Mouse (Mus musculus) CD4-positive helper T cell, adult 2 months (primary cell): ENCODE results near the gene Mrpl50.
"Not testable (repeated sequence)": the region's sequence is repeated elsewhere in the genome, so short reads cannot be mapped to it uniquely, and the experiment has no call there.

Experiments
- DNase-seq: peaks from one replicate; pipeline ENCODE4 v3.0.0-alpha.2; 2012; ENCODE audit warnings: low read depth, missing footprints, low spot score

Gene Mrpl50

DNA sequence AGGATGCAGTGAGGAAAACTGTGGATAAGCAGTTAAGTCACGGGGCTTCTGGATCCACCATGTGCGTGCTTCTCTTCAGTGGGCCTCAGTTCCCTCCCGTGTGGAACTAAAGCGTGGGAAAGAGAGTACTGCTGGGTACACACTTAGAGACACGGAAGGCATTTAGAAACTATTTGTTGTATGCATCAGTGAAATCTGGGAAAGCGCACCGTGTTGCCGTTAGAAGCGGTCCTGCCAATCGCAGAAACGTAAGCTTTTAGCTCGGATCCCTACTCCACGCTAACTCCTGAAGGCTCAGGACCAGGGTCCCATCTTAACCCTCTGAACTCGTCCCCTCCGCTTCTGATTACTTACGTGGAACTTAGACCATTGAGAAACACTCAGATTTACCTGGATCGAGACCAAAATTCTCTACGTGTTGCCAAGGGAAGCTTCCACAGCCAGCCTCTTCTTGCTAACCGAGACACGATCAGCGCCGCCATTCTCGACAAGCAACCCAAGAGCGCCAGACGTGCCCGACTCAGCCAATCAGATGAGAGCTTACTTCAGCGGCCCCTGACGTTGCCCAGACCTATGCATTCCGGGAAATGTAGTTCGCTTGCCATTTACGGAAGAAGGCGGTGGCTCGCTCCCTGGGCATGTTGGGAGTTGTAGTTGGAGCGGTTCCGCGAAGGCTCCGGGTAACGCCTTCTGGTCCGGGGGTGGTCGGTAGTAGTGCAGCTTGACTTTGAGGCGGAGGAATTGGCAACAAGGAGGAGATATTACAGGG is at the start of gene Mrpl50, which contains the start of gene Zfp189:
Mrpl50 (minus strand) TSS at position 522 of the 769 bp plus-strand sequence.
Zfp189 (plus strand) TSS at position 605 of the 769 bp plus-strand sequence.
- peak; percentile 97 for DNase-seq

DNA sequence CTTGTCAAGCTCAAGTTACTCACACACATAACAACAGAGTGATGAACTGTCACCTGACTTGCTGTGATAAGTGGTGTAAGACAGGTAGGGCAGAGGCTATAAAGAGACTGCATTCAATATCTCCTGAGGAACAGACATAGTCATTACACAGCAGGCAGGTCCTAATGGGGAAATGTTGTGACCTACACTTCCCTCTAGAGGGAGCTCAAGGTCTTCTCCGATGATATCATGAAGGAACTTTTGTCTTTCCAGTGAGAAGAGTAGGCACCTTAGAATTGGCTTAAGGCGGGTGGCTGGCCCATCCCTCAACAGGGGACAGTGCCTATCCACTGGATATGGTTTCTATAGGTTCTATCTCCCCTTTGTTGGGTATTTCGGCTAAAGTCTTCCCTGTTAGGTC is 46.7 kb upstream of the Mrpl50 start:
- DNase-seq = peak; percentile 64

DNA sequence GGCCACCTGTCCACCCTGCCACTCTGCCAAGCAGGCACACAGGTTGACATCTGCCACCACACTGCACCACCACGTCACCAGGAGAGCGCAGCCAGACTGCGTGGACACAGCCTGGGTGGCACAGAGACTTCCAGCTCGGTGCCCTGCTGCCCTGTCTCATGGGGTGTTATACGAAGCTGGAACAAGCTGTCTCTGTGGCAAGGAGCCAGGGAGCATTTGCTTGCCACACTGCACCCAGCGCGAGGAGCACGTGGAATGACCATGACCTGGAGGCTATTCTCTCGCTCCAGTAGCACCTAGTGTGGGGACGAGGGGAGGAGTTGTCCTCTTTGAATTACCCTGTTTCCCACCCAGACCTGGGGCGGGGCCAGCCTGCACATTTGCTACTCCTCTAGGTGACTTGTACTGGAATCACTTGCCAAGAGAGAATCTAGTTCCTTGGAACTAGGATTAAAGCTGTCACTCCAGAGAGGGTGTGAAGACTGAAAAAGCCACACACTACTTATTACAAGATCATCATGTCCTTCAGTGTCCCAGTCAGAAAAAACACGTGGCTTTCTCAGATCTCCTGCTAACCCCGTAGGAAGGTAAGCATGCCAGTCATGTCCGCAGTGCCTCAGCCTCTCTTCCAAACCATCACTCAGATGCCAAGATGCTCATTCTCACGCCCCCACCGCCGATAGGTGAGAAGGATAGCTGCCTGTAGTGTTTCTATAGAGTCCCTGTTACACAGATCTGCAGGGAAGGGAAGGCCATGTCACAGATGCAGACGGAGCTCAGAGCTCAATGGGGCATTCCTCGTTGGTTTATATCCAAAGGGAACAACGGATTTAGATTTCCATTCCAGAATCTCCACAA is 39.3 kb upstream of the Mrpl50 start:
- DNase-seq = no peak

DNA sequence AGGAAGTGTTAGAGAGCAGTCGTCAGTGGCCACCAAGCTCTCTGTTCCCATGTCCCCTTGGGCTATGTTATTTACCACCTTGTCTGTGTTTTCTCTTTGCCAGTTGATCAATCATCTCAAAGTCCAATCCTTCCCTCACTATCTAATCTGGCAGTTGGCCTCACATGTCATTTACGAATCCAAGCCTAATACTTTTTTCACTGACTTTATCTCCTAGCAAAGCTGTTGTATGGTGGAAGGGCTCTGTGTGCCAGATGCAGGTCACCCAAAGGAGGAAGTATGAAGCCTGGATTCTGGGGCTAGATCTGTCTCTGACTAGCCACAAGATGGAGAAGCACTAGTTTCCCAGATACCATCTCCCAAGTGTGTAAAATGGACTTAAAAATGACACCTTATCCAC is 37.3 kb upstream of the Mrpl50 start:
- DNase-seq = no peak

DNA sequence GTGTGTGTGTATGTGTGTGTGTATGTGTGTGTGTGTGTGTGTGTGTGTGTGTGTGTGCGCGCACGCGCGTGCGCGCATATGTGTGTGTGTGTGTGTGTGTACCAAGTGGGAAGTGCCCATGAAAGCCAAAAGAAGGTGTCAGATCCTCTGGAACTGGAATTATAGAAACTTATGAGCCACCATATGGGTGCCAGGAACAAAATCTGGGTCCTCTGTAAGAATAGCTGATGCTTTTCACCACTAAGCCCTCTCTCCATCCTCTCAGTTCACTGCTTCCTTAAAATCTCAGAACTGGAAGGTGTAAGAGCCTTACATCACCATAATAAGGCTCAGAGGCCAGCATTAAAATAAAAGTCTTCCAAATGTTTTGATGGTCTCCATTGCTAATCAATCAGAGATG is 36.5 kb upstream of the Mrpl50 start:
- DNase-seq = no peak

DNA sequence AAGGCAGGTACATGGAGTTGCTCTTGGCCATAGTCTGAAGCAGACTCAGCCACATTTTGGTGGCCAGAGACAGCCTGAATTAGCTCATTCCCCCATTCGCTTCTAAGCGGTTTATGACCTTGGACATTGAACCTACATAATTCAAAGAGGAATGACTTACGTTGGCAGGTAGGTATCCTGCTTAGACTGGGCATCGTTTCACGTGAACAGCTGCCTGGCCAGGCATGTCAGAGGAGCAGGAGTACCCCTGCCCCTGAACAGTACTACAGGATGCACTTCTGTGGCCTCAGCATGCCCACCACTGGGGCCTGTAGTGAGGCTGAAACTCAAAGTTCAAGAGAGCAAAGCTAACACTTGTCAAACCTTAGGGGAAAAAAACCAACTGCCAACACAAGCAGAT is 32.5 kb upstream of the Mrpl50 start:
- no peak for DNase-seq

DNA sequence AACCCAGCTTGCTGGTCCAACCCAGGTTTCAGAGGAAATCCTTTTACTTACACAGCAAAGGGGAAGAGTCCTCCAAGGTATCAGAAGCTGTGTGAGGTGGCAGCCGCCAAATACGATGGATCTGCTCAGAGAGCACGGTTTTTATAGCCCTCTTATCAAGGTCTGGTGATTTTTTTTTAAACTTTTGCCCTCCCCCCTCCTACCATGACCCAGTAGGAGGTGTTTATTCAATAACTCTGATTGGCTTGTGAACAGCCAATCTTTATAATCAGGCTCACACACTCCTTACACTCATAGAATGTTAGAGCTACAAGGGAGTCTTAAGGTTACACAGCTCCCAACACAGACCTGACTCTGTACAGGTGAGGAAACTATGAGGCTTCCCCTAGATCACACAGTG is 28.5 kb upstream of the Mrpl50 start, which contains the start of gene Aldob:
Aldob (minus strand) TSS at position 164 of the 400 bp plus-strand sequence.
- DNase-seq = no peak

DNA sequence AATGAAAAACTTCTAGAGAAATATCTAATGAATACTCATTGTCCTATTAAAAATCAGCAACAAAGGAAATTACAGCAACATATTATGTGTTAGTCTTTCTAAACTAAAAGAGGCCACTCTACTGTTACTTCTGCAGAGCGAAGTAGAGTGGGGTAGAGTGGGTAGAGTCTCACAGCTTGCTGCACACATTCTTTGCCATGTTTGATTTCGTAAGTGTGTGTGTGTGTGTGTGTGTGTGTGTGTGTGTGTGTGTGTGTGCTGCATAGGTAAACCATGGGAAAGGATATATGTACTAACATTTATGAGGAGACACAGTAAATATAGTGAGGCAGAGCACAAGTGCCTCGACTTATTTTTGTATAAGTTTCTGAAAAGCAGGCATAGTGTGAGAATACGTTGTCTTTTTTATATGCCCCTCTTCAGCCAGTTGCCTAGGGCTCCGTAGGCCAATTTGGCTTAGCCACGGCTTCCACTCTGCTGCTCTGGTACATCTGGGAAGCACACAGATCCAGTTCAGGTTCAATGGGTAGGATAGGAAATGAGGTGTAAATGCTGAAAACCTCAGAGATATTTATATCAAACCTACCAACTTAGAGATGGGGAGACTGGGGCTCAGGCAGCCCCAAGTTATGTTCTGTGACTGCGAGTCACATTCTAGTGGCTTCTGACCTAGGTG is 26.8 kb upstream of the Mrpl50 start:
- no peak for DNase-seq

DNA sequence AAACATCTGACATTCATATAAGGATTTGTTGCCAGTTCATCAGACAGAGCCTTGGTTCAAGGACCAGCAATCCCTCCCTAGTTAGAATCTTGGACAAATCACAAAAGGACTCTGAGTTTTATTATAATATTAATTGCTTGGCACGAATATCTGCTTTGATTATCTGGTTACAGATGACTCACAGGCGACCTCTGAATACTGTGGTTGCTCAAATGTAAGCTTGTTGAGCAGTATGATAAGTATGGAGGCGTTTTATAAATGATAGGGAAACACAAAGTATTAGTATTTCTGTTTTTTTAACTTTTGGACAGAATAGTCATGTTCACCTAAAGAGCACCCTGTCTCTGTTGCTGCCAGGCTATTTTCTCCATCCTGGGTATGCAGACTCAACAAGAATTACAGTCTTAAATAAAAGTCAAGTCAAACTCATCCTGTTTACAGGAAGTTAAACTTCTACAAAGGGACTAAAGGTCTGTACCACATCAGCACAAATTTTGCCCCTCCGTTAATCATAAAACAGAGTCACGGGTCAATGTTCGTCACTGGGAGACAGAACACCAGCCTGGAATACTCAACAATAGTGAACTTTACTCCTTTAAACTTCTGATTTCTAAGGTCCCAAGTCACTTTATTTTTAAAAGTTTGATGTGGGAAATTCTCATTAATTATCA is 26.1 kb upstream of the Mrpl50 start:
- DNase-seq = no peak

DNA sequence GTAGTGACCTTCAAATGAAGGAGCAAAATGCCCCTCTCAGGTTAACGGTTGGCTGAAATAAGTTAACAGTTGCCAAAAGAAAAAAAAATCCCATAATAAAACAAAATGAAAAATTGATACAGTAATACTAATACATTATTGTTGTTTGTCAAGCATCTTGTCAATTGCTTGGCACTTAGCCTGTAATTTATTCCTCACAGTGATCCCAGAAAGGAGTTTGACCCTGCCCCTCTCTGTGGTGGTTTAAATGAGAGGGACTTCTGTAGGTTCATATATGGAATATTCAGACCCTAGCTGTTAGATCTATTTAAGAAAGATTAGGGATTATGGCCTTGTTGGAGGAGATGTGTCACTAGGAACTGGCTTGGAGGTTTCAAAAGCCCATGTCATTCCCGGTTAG is 25.1 kb upstream of the Mrpl50 start:
- no peak for DNase-seq

DNA sequence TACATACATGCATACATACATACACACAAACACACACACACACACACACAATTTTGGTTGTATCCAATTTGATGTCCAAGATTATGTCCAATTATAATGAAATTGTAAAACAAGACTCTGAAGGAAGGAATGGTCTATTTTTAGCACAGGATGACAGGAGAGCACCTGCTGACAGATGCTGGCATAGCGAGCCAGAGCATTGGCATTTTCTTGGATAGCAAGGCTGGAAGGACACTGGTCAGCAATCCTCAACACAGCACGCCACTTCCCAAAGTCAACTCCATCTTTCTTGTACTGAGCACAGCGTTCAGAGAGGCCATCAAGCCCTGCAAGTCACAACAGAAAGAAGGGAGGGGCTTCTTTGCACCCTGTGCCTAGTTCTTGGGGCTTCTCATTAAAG is 20.1 kb upstream of the Mrpl50 start:
- no peak for DNase-seq

DNA sequence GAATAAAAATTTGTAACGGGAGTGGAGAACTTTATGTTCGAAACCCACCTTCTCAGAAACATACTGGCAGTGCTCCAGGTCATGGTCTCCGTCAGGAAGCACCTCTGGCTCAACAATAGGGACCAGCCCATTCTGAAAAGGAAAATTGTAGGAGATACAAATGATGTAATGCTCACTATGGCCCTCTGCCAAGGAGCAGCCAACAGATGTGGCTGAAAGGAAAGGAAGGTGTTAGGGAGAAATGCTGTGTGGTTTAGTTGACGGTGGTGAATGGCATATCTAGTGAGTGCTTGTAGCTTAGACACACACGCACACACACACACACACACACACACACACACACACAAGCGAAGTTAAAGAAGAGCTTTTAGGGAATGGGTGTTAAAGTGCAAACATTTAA is 18.8 kb upstream of the Mrpl50 start:
- DNase-seq = no peak

DNA sequence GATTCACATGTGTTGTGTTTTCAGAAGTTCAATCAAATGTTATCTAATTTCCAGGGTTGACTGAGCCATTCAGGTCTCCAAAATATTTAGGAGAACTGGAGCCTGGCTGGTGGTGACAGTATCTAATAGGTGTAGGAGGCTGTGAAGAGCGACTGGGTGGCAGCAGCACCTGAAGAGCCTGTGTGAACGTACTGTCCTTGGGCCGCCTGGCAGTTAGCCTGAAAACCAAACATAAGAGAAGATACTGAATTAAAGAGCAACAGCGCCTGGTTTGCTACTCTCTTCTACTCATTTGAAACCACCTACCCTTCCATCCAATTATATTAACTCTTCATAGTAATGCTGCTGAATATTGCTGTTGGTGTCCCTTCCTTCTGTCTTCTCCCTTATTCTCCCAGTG is 15.8 kb upstream of the Mrpl50 start:
- no peak for DNase-seq

DNA sequence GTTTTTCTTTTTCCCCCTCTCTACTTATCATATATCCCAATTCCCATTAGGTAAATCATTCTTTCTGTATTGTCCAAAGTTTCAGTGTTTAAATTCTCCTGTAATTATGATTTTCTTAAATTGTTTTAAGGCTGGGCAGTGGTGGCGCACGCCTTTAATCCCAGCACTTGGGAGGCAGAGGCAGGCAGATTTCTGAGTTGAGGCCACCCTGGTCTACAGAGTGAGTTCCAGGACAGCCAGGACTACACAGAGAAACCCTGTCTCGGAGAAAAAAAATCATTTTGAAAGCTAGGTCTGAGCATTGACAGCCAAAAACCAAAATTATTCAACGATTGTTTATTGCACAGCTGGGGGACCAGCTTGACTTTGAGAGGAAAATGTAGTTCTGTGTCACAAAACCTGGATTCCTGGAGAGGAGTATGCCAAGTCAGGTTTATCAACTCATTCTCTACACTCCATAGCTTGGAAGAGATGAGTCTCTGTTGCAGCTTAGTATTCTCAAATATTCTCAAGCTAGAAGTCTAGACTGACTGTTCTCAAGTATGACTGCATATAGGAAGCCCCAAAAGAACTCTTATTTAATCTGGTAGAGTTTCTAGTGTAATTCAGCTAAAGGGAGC is 14.9 kb upstream of the Mrpl50 start:
- DNase-seq = no peak

DNA sequence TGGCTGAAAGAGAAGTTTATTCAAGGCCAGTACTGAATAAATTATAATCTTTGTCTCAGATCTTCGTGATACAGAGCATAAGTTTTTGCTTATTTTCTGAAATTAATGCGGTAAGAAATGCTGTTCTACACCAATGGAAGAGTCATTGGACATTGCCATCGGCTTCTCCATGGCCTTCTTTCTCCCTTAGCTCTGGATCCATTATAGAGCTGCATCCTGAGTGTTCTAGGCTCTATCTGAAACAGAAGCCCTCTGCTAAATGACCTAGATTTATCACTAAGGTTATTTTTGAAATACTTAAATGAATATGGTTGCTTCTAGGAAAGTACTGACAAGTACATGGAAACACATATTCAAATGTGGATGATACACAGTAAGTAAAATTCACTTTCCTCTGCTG is 14.1 kb upstream of the Mrpl50 start:
- no peak for DNase-seq

DNA sequence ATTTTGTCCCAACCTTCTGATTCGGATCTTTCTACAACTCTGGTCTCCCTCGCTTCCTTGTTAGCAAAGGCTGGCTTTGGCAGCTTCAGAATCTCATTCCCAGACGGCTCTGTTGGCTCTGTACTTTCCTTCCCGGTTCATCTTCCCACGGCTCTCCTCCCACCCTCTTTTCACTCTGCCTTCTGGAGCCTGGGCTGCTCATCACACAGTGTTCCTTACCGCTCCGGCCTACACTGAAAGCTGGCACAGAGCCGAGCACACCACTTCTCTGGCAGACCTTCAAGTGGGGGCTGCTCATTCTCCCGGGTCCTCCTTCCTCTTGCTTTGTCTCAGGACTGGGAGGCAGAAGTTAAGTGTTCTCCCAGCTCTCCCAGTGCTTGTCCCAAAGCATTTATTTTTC is 1.7 kb upstream of the Mrpl50 start:
- DNase-seq = no peak

DNA sequence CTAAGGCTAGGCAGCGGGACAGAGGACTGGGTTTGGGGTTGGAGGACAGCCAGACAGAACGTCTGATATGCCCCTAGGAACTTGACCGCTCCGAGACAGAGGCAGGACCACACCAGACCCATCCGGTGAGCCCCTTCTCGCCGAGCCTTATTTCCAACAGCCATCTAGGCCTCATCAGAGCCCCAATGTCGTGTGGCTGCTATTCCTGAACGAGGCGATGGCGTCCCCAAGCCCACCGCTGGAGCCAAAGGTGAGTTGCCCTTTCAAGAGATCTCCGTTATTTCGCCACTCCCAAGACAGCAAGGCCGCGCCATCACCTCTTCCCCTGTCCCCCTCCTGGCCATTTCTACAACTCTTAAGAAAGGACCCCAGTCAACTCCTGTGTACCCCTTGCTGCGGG is 453 bp upstream of the Mrpl50 start:
- DNase-seq = no peak

DNA sequence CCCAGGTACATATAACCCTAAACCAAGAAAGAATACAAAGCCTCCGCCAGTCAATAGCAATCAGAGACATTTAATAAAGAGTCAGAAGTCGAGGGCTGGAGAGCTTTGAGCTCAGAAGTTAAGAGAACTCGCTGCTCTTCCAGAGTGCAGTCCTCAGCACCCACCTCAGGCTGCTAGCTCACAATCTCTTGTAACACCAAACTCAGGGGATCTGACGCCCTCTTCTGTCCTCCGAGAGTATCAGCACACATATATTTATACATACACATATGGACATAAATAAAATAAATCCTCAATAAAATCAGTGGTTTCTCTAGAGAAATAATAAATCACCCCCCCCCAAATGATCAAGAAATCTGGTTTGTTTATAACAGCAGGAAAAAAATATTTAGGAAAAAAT is 1.4 kb downstream of the Mrpl50 start:
- DNase-seq = no peak

DNA sequence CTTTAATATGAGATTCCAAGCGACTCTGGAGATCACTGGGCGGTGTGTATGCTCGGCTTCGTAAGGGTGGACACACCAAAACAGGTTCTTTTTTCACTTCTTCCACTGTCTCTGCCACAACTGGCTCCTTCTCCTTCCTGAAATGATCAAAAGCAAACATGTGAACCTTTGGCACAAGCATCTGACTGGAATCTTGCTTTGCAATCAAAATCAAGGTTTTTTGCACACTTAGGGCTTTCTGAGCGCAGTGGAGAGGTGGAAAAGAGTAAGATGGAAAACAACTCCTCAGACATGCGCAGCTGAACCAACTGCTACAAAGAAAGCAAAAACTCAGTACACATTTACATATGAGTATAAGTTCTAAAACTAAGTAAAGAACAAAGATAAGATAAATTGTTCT is 6.5 kb downstream of the Mrpl50 start:
- DNase-seq = no peak

DNA sequence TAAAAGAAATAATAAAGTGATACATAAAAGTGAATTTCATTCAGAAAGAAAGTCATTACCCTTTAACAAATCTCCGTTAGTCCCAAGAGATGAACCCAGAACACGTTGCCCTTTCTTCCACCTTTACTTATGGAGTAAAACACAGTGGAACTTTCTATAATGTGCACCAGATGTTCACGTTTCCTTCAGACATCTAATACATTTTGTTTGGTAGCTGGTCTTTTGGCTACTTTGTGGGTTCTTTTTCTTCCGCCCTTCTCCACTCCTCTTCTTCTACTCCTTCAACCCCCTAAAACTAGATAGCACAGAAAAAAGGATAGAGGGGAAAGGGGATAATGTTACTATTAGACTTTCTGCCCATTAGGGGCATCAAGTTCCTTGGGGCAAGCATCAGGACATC is 8.3 kb downstream of the Mrpl50 start:
- no peak for DNase-seq

DNA sequence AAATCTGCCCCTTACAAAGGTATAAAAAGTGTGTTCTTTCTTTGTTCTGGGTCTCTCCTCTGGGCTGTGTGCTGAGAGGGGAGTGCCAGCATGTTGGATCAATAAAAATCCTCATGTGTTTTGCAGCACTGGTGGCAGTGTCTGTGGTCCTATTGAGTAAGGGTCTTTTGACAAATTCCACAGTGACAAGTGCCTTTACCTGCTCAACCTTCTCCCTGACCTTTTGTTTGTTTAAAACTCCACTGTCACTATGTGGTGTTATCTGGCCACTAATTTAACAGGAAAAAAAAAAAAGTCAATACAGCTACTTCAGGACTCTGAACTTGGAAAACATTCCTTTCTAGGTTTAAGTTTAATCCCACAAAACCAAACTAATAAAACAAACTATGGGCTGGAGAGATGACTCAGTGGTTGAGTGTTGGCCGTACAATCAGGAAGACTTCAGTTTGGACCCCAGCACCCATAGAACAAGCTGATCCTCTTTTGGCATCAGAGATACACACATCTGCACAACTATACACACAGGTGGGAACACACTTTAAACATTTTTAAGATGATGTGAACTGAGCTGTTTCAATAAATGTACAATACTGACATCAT is 10.6 kb downstream of the Mrpl50 start:
- DNase-seq = not testable (repeated sequence)
